Mouse (Mus musculus) layer of hippocampus, adult 6 months (tissue): ENCODE data around the gene Golga1. TPM values are rescaled to one million over a fixed set of nuclear protein-coding genes. Genes with fewer than 3 reads are reported as not detected.

Source experiments
- long read RNA-seq, 2 experiments: library from polyadenylated mRNA; unstranded; transcript quantifications; one replicate each; pipeline ENCODE4 v2.0.0; 2019 to 2020
- polyA plus RNA-seq: library from polyadenylated mRNA; unstranded; fragments of <200 nt; fragmentation: Nextera tagmentation; gene quantifications from 2 replicates; pipeline ENCODE4 v1.2.3, GENCODE M21; 2021

Golga1 gene
- polyA plus RNA-seq: 7.6 and 9.8 TPM in 2 replicates
- long read RNA-seq, experiment 1, full-length matches to known transcripts: 4 of 30 reads
- long read RNA-seq, experiment 1, partial matches to known transcripts: 19 of 30 reads
- long read RNA-seq, experiment 1, other reads (novel, unspliced or antisense): 7 of 30 reads
- long read RNA-seq, experiment 2, full-length matches to known transcripts: 26 of 92 reads
- long read RNA-seq, experiment 2, partial matches to known transcripts: 16 of 92 reads
- long read RNA-seq, experiment 2, other reads (novel, unspliced or antisense): 50 of 92 reads

DNA sequence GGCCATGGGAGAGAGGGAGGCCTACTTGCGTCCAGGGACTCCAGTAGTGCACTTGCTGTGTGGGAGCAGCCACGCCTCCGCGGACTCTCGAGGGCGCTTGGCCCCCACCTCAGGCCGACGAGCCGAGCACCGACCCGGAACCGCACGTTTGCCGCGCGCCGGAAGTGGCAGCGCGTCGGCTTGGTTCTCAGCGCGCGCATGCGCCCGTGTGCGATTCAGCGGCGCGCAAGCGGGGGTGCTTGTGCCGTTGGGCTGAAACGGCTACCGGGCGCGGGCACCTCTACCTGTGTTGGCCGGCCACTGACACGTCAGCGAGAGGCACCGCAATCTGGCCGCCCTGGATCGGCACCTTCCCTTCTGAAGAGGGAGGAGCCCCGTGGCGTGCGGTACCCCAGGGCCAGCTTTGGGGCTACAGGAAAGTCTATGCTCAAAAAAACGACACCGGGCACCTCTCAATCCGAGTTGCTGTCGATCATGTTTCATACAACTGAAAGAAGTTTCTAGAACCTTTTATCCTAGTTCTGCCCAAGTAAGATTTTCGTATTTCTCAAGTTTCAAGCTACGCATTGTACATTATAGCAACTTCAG, at the start of gene Golga1:
TSS of gene Golga1 (minus strand) at position 142 of the 588 bp plus-strand sequence.

DNA sequence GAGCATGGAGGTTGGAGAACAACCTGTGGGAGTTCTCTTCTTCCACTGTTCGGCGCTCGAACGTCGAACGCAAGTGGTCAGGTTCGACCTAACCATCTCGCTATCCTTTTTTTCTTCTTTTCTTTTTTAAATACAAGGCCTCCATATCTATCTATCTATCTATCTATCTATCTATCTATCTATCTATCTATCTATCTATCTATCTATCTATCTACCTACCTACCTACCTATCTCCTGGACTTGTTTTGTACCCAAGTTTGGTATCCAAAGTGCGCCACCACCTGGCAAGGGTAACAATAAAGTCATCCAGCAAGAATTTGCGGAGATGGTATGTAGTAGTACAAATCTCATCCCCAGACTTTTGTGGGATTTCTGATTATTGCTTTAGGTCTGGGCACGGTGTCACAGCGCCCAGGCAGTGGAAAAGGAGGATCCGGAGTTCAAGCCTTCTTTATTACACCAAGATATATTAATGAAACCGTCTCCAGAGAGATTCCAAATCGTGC, 59.7 kb downstream of the Golga1 start, which contains the start of gene Rpl35:
TSS of gene Rpl35 (minus strand) at position 51 of the 506 bp plus-strand sequence.

DNA sequence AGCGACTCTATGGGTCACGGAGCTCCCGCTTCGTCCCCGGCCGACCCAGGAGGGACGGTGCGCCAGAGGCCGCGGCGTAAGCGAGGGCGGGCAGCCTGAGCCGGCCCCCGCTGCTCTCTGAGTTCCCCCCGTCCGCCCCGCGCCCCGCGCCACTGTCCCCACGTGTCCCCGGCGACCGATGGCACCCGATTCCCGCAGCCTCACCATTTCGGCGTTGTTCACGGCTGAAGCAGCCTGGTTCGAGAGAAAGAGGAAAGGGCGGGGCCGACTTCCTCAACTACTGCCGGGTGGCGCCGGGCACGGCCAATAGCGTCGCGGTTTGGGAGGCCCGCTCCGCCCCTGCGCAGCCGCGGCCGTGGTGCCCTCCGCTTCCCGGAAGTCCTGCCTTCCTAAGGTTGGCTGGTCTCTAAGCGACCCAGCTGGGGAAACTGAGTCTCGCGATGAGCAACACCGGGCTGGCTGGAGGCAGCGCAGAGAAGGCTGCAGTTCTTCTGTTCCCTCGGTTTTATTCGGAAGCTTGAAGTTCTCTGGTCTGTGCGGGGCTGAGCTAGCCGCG, 60.4 kb downstream of the Golga1 start, which contains the start of gene Arpc5l:
TSS of gene Arpc5l (plus strand) at position 469 of the 556 bp plus-strand sequence.

DNA sequence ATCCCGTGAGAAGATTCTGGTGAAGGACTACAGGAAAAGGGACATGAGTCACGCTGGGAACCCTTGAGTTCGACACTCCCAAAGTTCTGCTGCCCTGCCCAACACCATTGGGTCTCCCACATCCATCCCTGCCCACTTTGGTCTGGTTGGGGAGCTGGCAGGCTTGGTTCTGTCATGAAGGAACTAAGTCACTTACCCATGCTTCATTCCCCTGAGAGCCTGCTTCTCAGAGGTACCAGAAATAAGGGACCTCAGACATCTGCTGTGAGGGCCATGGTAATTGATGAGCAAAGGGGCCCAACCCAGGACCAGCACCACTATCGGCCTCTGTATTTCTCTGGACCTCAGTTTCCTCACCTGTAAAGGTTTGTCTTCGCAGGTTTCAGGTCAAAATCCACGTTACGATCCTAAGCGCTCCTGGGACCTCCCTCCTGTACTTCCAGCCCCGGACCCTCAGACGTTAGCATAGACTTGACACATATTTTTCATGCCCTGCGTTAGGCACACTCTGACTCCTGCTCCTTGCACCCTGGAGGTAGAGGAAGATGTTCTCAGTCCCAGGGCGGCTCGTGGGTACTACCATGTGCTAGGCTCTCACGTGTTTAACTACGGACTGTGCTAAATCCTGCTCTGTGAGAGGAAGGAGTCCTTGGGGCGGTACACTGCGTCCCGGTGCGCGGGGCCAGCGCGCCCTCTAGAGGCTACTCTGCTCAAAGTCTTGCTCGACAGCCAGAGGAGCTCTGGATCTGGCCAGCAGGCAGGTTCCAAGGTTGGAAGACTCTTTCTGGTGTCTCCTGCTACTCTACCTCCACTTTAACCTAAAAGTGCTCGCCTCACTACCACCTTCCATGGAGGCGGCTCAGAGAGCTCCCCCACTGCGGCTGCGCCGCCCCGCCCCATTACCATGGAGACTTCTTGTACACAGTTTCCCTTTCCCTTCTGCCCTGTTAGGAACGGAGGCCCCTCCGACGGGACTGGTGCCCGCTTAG, 67.7 kb downstream of the Golga1 start, which contains the start of gene Wdr38:
TSS of gene Wdr38 (plus strand) at position 91 of the 989 bp plus-strand sequence.

Other genes with a start within 250 kb of the Golga1 start
- 0.36 and 0.39 TPM in 2 replicates for gene Nr6a1, start 137.9 kb downstream of the Golga1 start, polyA plus RNA-seq
- 0.54 and 1.1 TPM in 2 replicates for gene Olfml2a, start 133.6 kb downstream of the Golga1 start, polyA plus RNA-seq
- gene Wdr38, start 68.1 kb downstream of the Golga1 start, polyA plus RNA-seq: 0.53 and 0.55 TPM in 2 replicates
- 263 and 274 TPM in 2 replicates for gene Arpc5l, start 60.2 kb downstream of the Golga1 start, polyA plus RNA-seq
- 2,004 and 2,053 TPM in 2 replicates for gene Rpl35, start 59.9 kb downstream of the Golga1 start, polyA plus RNA-seq
- gene Scai, start 125.2 kb upstream of the Golga1 start, polyA plus RNA-seq: 9.7 and 11.1 TPM in 2 replicates
- gene Ppp6c, start 160.9 kb upstream of the Golga1 start, polyA plus RNA-seq: 52.7 and 66.9 TPM in 2 replicates